Mouse (Mus musculus) intestine, embryonic 16.5 days (tissue): ENCODE data around the gene Zfp422. TPM values are rescaled to one million over a fixed set of nuclear protein-coding genes. Genes with fewer than 3 reads are reported as not detected.
A peak's percentile ranks its signal among the peaks of the same experiment; 100 is the strongest.

Experiments
- ATAC-seq: fragments of 200-750 bp; cut with Nextera tagmentation; 2 replicates; pipeline ENCODE4 v1.8.0; 2017; ENCODE audit warnings: moderate TSS enrichment, moderate library complexity
- H3K27ac ChIP-seq: fragments of 300-500 bp; sonication (generic); 2 replicates; pipeline ENCODE4 v1.5.1; 2014; ENCODE audit warnings: mild to moderate bottlenecking, low read length
- H3K27me3 ChIP-seq: fragments of 300-500 bp; sonication (generic); replicated peaks from 2 replicates; pipeline ENCODE4 v1.6.1; 2014; ENCODE audit warnings: low read length, control low read depth, mixed read lengths; ENCODE audit not compliant: control insufficient read depth, insufficient read depth
- H3K36me3 ChIP-seq: fragments of 300-500 bp; sonication (generic); 2 replicates; pipeline ENCODE4 v1.6.1; 2014; ENCODE audit warnings: low read length, control low read depth; ENCODE audit not compliant: control insufficient read depth, insufficient read depth
- H3K4me1 ChIP-seq: fragments of 300-500 bp; sonication (generic); 2 replicates; pipeline ENCODE4 v1.6.1; 2014; ENCODE audit warnings: low read length, control low read depth, mixed read lengths; ENCODE audit not compliant: control insufficient read depth, insufficient read depth
- H3K4me2 ChIP-seq: fragments of 300-500 bp; sonication (generic); 2 replicates; pipeline ENCODE4 v1.6.1; 2014; ENCODE audit warnings: low read depth, low read length, control low read depth
- H3K4me3 ChIP-seq: fragments of 300-500 bp; sonication (generic); 2 replicates; pipeline ENCODE4 v1.5.1; 2014; ENCODE audit warnings: mild to moderate bottlenecking, low read length
- H3K9ac ChIP-seq: fragments of 300-500 bp; sonication (generic); 2 replicates; pipeline ENCODE4 v1.6.1; 2014; ENCODE audit warnings: low read depth, low read length
- H3K9me3 ChIP-seq: fragments of 300-500 bp; sonication (generic); 2 replicates; pipeline ENCODE4 v1.6.1; 2016; ENCODE audit warnings: low read length, control low read depth; ENCODE audit not compliant: control insufficient read depth
- WGBS: fragments of 180-500 bp; shearing (Covaris S2); extraction: QIAGEN DNeasy Blood & Tissue Kit; methylation state at CpG from one replicate; pipeline ENCODE4 v1.1.7; 2014; 5-methylcytosine and 5-hydroxymethylcytosine counted together
- polyA plus RNA-seq: library from polyadenylated mRNA; unstranded; fragments of >200 nt; fragmentation: Nextera tagmentation; extraction: Ambion mirVana; gene quantifications from 2 replicates; pipeline ENCODE4 v1.2.1, GENCODE M21; 2015

The Zfp422 gene
- polyA plus RNA-seq, 1 experiment from 2014 or later: 102 TPM

DNA sequence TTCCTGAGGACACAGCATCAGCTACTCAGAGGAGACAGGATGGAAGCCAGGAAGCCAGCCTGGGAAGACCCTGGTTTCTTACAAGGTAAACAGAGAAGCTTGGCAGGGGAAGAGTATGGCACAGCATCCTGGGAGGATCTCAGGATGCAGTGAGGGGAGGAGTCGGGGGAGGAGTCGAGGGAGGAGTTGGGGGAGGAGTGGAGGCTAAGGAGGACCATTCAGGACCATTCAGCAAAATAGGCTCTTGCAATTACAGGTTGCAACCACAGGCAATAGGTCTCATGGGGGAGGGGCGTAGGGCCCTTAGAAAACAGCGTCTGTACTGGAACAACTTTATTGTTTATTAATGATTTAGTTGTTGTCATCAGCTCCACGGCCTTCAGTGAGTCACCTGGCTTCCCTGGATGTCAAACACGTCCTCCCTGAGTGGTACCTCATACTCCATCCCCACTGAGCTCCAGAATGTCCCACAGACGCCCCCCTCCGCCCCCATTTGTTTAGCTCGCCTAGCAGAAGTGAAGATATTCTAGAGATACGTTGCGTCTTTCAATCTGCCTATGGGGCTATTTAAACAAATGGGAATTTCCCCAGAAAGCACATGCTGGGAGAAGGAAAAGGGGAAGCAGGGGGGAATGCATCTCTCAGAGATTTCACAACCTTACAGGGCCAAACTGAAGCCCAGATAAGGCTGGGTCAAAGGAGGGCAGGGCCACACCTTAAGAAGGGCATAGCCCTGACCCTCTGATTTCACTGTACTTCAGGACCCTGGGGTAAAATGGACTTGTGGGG, 40.1 kb upstream of the Zfp422 start:
- Histone ChIP-seq H3K4me1 (peaks cover 27% of the 10 kb centered on the region), H3K36me3 (no peaks in the 10 kb centered on the region), H3K27ac (no peak overlapping the region), H3K9ac (no peak overlapping the region), H3K4me3 (no peak overlapping the region), H3K4me2 (no peak overlapping the region), H3K27me3 (no peaks in the 10 kb centered on the region), H3K9me3 (no peaks in the 10 kb centered on the region)
- ATAC-seq: no peak
- 48% methylated on average over 11 of the region's 11 CpGs for WGBS

- 76% methylated on average over 3 of the region's 3 CpGs for WGBS
- Histone ChIP-seq H3K27ac (no peak overlapping the region), H3K36me3 (no peaks in the 10 kb centered on the region), H3K9ac (no peak overlapping the region), H3K4me2 (no peak overlapping the region), H3K9me3 (no peaks in the 10 kb centered on the region), H3K27me3 (no peaks in the 10 kb centered on the region), H3K4me1 (peaks cover 21% of the 10 kb centered on the region), H3K4me3 (no peak overlapping the region)
- ATAC-seq: no peak
These were observed 38.6 kb upstream of the Zfp422 start for GRCm38 (mm10) chr6:116667382-116667781.

DNA sequence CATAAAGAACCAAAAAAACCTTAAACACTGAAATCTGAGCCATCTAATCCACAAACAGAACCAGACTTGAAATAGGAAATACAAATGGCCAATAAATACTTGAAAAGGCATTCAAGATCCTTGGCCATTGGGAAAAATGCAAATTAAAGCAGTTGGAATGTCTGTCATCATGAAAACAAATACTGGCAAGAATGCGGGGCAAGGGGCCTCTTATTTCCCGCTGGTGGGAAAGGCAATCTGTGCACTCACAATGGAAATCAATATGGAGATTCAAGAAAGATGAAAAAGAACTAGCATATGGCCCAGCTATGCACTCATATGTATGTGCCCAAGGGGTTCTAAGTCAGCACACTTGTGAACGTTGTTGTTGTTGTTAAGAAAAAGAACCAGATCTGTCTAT, 38.1 kb upstream of the Zfp422 start:
- WGBS: 61% methylated on average over 3 of the region's 3 CpGs
- no peak for ATAC-seq

GRCm38 (mm10) chr6:116666085-116666750, 37.4 kb upstream of the Zfp422 start:
- no peak overlapping the region for H3K9ac ChIP-seq
- H3K27ac ChIP-seq: no peak overlapping the region
- no peaks in the 10 kb centered on the region for H3K9me3 ChIP-seq
- no peak overlapping the region for H3K4me2 ChIP-seq
- peaks cover 13% of the 10 kb centered on the region for H3K4me1 ChIP-seq
- no peak for ATAC-seq
- WGBS: 82% methylated on average over 12 of the region's 12 CpGs
- no peak overlapping the region for H3K4me3 ChIP-seq
- H3K36me3 ChIP-seq: no peaks in the 10 kb centered on the region
- no peaks in the 10 kb centered on the region for H3K27me3 ChIP-seq

More for the DNA sequence above, 38.1 kb upstream of the Zfp422 start:
- H3K36me3 ChIP-seq: no peaks in the 10 kb centered on the region
- H3K27ac ChIP-seq: no peak overlapping the region
- H3K9me3 ChIP-seq: no peaks in the 10 kb centered on the region
- H3K27me3 ChIP-seq: no peaks in the 10 kb centered on the region
- no peak overlapping the region for H3K4me2 ChIP-seq
- H3K4me3 ChIP-seq: no peak overlapping the region
- peaks cover 19% of the 10 kb centered on the region for H3K4me1 ChIP-seq
- no peak overlapping the region for H3K9ac ChIP-seq

- no peaks in the 10 kb centered on the region for H3K4me1 ChIP-seq
- H3K4me3 ChIP-seq: no peak overlapping the region
- no peaks in the 10 kb centered on the region for H3K9me3 ChIP-seq
- no peaks in the 10 kb centered on the region for H3K27me3 ChIP-seq
- no peak for ATAC-seq
- H3K27ac ChIP-seq: no peak overlapping the region
- no peak overlapping the region for H3K4me2 ChIP-seq
- no peak overlapping the region for H3K9ac ChIP-seq
- no peaks in the 10 kb centered on the region for H3K36me3 ChIP-seq
- 73% methylated on average over 3 of the region's 3 CpGs for WGBS
These were observed 36.0 kb upstream of the Zfp422 start for GRCm38 (mm10) chr6:116664830-116665229.

DNA sequence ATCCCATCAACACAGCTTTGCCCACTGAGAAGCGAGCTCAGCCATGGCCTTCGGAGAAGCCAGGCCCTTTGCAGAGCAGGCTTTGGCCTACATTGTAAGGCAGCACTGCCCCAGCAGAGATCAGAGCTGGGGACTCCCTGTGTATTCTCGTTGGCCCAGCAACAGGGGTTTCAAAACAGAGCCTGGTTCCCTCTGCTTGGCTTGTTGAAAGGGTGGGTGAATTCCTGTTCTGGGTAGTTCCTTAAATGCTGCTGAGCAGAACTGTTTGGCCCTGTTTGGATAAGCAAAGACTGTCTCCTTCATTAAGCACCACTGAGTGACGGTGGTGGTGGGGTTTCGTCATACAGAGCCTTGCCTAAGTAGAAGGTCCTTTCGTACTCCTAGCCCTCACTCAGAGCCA, 35.2 kb upstream of the Zfp422 start:
- 74% methylated on average over 6 of the region's 6 CpGs for WGBS
- no peak overlapping the region for H3K27ac ChIP-seq
- no peak overlapping the region for H3K4me3 ChIP-seq
- no peaks in the 10 kb centered on the region for H3K4me1 ChIP-seq
- H3K9me3 ChIP-seq: no peaks in the 10 kb centered on the region
- H3K36me3 ChIP-seq: no peaks in the 10 kb centered on the region
- no peaks in the 10 kb centered on the region for H3K27me3 ChIP-seq
- H3K9ac ChIP-seq: no peak overlapping the region
- H3K4me2 ChIP-seq: no peak overlapping the region
- ATAC-seq: peak; percentile 16; the same call in 1 of the 2 replicates

DNA sequence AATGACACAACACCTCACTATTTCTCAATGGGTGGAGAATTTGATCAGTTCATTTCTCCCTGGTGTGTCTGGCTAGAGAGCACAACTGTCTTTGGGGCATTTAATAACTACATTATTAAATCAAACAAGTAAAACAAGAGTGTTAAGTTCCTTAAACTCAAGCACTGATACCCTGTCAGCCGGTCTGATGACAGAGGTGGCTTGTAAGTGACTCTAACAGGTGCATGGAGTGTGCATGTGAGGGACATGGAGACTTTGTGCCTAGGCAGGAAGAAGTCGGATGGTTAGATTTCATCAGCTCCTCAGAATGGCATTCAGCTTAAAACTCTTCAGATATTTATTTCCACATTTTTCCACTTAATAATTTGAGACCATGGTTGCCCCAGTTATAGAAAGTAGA, 34.6 kb upstream of the Zfp422 start:
- 93% methylated on average over 2 of the region's 2 CpGs for WGBS
- Histone ChIP-seq H3K4me1 (no peaks in the 10 kb centered on the region), H3K27me3 (no peaks in the 10 kb centered on the region), H3K36me3 (no peaks in the 10 kb centered on the region), H3K9ac (no peak overlapping the region), H3K27ac (no peak overlapping the region), H3K4me3 (no peak overlapping the region), H3K9me3 (no peaks in the 10 kb centered on the region), H3K4me2 (no peak overlapping the region)
- ATAC-seq: no peak

GRCm38 (mm10) chr6:116653684-116654454, 25.1 kb upstream of the Zfp422 start:
- no peak overlapping the region for H3K27ac ChIP-seq
- H3K36me3 ChIP-seq: no peaks in the 10 kb centered on the region
- H3K4me2 ChIP-seq: no peak overlapping the region
- 61% methylated on average over 9 of the region's 9 CpGs for WGBS
- no peaks in the 10 kb centered on the region for H3K27me3 ChIP-seq
- H3K4me3 ChIP-seq: no peak overlapping the region
- H3K9ac ChIP-seq: no peak overlapping the region
- peaks cover 9% of the 10 kb centered on the region; the same call in 1 of the 2 replicates for H3K4me1 ChIP-seq
- no peaks in the 10 kb centered on the region for H3K9me3 ChIP-seq
- ATAC-seq: peak; percentile 52

- no peak for ATAC-seq
- no peak overlapping the region for H3K9ac ChIP-seq
- 70% methylated on average over 3 of the region's 3 CpGs for WGBS
- H3K9me3 ChIP-seq: no peaks in the 10 kb centered on the region
- H3K27ac ChIP-seq: no peak overlapping the region
- H3K4me2 ChIP-seq: no peak overlapping the region
- no peaks in the 10 kb centered on the region for H3K27me3 ChIP-seq
- no peaks in the 10 kb centered on the region for H3K36me3 ChIP-seq
- H3K4me1 ChIP-seq: peaks cover 9% of the 10 kb centered on the region; the same call in 1 of the 2 replicates
- H3K4me3 ChIP-seq: no peak overlapping the region
These were observed 24.4 kb upstream of the Zfp422 start for GRCm38 (mm10) chr6:116653191-116653590.
